Mouse (Mus musculus): ENCODE measurements around the gene Syf2. TPM values are rescaled to one million over a fixed set of nuclear protein-coding genes. Genes with fewer than 3 reads are reported as not detected.
A peak's percentile ranks its signal among the peaks of the same experiment; 100 is the strongest.

Gene Syf2
- polyA plus RNA-seq, 1 experiment from 2014 or later: 77.9 TPM

DNA sequence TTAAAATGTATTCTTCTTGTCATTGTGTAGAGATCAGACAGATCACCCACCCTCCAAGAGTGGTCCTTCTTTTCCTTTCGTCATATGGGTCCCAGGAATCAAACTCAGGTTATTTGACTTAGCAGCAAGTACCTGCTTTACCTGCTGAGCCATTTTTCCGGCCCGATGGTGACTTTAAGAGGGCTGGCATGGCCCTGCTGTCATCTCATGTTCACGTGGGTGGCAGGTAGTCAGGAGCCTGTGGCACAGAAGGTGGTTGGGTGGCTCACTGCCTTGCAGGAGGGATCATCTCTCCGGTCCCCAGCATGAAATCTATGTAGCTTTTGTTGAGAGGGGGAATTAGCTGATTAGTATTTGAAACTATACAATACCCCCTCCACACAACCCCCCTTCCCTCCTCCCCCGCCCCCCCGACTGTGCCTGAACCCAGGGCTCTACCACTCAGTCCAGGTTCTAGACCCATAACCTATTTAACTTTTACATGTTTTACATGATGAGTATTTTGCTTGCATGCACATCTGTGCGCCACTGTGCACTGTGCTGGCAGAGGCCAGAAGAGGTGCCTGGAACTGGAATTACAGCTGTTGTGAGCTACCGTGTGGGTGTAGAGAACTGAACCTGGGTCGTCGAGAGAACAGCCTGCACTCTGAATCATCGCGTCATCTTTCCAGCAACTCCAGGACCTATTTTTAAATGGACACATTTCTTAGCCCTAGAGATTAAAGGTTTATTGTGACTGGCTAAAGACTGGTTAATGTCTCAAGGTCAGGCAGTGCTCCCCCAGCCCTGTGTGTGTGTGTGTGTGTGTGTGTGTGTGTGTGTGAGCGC is 15.3 kb upstream of the Syf2 start:
- Histone ChIP-seq H3K36me3 (replicated peaks) (peaks cover 14% of the 10 kb centered on the region), H3K4me2 (peak overlapping the region; percentile 67), H3K27ac (peak overlapping the region; percentile 86; the same call in 1 of the 2 replicates), H3K9ac (peak overlapping the region; percentile 95), H3K4me1 (peaks cover 16% of the 10 kb centered on the region), H3K27me3 (no peaks in the 10 kb centered on the region), H3K9me3 (0 out of 2 replicates have a peak, but pooled peaks cover 4% of the 10 kb centered on the region), H3K4me3 (replicated peaks) (peak overlapping the region; percentile 88)
- 59% methylated on average over 14 of the region's 14 CpGs for WGBS
- peak; percentile 22; the same call in 1 of the 2 replicates for ATAC-seq (ENCODE audit: low FRiP score)

DNA sequence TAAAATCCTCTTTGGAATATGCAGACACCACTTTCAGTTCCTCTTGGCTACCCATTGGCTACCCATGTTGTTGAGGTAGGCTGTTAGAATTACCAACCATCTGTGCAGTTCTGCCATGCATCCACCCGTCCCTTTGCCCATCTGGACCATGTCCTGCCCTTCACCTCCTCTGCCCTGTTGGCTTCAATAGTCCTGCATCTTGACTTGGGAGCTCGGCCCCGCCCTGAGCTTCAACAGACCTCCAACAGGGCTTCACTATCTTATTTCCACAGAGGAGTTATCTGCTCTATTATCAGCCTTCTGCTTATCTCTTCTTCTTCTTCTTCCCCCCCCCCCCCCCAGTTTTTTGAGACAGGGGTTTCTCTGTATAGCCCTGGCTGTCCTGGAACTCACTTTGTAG is 13.5 kb upstream of the Syf2 start:
- Histone ChIP-seq H3K4me1 (peaks cover 16% of the 10 kb centered on the region), H3K9ac (no peak overlapping the region), H3K4me3 (replicated peaks) (no peak overlapping the region), H3K27ac (no peak overlapping the region), H3K36me3 (replicated peaks) (peaks cover 2% of the 10 kb centered on the region; the same call in 1 of the 2 replicates), H3K9me3 (no peaks in the 10 kb centered on the region), H3K4me2 (no peak overlapping the region), H3K27me3 (no peaks in the 10 kb centered on the region)
- no peak for ATAC-seq (ENCODE audit: low FRiP score)
- WGBS: 79% methylated on average over 3 of the region's 3 CpGs

DNA sequence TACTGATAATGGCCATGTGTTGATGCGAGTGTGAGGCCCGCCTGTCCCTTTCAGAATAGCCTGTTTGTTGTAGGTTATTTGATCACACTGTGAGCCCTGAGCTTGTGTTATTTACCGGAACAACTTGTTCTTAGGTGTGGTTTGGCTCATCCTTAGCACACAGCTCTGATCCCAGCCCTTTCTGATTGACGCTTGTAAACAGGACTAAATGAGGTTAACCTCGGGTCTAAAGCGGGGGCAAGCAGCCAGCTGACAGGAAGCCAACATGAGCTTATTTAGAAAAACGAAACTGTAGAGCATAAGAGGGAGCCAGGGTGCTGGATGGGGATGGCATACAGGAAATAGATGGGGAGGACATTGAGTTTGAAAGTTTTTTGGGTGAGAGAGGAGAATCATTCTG is 12.3 kb upstream of the Syf2 start:
- Histone ChIP-seq H3K9ac (no peak overlapping the region), H3K4me1 (peaks cover 17% of the 10 kb centered on the region), H3K27ac (no peak overlapping the region), H3K9me3 (no peaks in the 10 kb centered on the region), H3K27me3 (no peaks in the 10 kb centered on the region), H3K4me2 (no peak overlapping the region), H3K4me3 (replicated peaks) (no peak overlapping the region), H3K36me3 (replicated peaks) (no peaks in the 10 kb centered on the region)
- 79% methylated on average over 7 of the region's 7 CpGs for WGBS
- ATAC-seq (ENCODE audit: low FRiP score): no peak

DNA sequence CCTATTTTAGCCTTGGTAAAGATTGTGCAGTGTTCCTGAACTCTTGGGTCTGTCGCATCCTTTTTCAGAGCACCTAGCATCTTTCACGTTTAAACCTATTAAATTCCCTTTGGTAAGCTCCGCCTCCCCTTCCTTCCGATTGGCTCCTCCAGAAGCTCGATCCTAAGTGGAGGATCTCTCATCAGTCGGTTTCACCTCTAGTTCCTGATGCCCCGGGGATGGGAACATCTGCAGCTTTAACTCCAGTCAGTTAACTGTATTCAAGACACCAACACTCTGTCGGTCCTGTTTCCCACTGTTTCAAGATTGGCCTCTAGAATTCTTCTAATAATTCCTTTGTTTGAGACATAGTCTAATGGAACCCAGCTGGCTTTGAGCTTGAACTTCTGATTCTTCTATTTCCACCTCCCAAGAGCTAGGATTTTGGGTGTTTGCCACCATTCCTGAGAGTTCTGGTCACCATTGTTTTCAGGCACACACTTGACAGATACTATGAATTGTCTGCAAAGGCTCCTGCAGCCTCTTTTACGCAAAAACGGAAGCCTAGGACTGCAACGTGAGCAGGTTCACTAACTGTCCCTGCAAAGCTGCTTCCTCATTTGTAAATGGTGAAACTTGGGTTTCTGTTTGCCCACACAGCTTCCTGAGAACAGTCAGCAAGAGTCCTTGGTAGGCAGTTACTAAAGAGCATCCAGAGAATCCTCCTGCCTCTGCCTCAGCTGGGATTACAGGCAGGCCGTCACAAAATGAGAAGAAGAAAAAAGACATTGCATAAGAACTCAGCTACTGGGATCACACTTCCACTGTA is 10.8 kb upstream of the Syf2 start:
- H3K4me3 ChIP-seq (replicated peaks): no peak overlapping the region
- WGBS: 43% methylated on average over 12 of the region's 12 CpGs
- H3K27me3 ChIP-seq: no peaks in the 10 kb centered on the region
- peaks cover 17% of the 10 kb centered on the region for H3K4me1 ChIP-seq
- no peak overlapping the region for H3K27ac ChIP-seq
- no peaks in the 10 kb centered on the region for H3K36me3 ChIP-seq (replicated peaks)
- no peak overlapping the region for H3K4me2 ChIP-seq
- H3K9me3 ChIP-seq: no peaks in the 10 kb centered on the region
- H3K9ac ChIP-seq: no peak overlapping the region
- no peak for ATAC-seq (ENCODE audit: low FRiP score)

DNA sequence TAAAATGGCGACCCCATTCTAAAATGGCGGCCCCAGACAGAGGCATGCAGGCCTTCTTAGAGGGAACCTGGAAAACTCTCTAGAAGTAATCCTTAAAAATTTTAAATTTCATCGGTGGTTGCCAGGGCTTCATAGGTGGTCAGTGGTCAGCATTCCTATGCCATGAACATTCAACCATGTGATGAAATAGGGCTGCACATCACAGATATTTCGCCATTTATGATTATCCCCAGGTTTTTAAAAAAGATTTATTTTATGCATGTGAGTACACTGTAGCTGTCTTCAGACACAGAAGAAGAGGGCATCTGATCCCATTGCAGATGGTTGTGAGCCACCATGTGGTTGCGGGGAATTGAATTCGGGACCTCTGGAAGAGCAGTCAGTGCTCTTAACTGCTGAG is 10.1 kb upstream of the Syf2 start:
- no peak for ATAC-seq (ENCODE audit: low FRiP score)
- H3K9ac ChIP-seq: no peak overlapping the region
- peaks cover 18% of the 10 kb centered on the region for H3K4me1 ChIP-seq
- WGBS: 96% methylated on average over 6 of the region's 6 CpGs
- no peak overlapping the region for H3K4me2 ChIP-seq
- no peaks in the 10 kb centered on the region for H3K9me3 ChIP-seq
- H3K27ac ChIP-seq: no peak overlapping the region
- H3K36me3 ChIP-seq (replicated peaks): peaks cover 6% of the 10 kb centered on the region
- H3K4me3 ChIP-seq (replicated peaks): no peak overlapping the region
- H3K27me3 ChIP-seq: no peaks in the 10 kb centered on the region

DNA sequence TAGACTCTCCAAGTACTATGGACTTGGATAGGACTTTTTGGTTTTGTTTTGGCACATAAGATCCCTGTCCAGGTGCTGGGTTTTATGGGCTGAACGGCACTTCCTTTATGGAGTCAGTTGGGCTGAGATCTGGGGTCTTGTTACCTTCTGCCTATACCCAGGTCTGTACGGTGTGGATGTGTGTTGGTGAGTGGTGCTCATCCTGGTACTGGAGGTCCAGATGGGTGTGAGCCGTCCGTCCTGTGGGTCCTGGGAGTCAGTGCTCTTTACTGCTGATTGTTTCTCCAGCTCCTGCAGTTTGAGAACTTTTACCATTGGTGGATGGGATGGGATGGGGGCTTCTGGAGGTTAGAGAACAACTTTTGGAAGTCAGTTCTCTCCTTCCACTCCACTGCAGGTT is 9.0 kb upstream of the Syf2 start:
- 95% methylated on average over 4 of the region's 4 CpGs for WGBS
- no peak for ATAC-seq (ENCODE audit: low FRiP score)

DNA sequence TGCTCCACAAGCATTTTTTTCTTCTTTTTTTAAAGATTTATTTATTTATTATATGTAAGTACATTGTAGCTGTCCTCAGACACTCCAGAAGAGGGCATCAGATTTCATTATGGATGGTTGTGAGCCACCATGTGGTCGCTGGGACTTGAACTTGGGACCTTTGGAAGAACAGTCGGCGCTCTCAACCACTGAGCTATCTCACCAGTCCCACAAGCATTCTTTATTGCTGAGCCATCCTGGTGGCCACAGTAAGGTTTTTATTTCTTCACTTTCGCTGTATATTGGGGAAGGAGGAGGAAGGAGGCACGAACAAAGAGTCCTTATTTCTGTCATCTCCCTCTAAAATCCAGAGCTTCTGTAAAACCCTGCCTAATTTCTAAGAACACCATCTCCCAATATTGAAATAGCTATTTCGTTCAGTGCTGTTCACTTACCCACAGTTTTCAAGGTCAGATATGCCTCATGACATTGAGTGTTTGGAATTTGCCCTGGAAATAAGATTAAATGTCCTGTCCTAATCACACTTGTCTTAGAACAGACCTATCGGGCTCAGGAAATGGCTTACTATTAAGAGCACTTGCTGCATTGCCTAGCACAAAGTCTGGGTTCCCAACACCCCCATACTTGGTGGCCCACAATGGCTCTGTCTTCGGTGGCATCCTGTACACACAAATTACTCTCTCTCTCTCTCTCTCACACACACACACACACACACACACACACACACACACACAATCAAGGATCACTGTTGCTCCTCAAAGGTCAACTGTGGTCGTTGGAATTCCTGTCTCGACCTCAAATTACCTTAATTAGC is 8.4 kb upstream of the Syf2 start:
- Histone ChIP-seq H3K27ac (peak overlapping the region; percentile 86), H3K4me3 (replicated peaks) (peak overlapping the region; percentile 99), H3K9ac (peak overlapping the region; percentile 68), H3K4me1 (peaks cover 29% of the 10 kb centered on the region), H3K9me3 (no peaks in the 10 kb centered on the region), H3K27me3 (no peaks in the 10 kb centered on the region), H3K36me3 (replicated peaks) (peaks cover 22% of the 10 kb centered on the region), H3K4me2 (peak overlapping the region; percentile 90)
- WGBS: 59% methylated on average over 10 of the region's 10 CpGs
- no peak for ATAC-seq (ENCODE audit: low FRiP score)

More for the DNA sequence above, 9.0 kb upstream of the Syf2 start:
- Histone ChIP-seq H3K27ac (no peak overlapping the region), H3K4me3 (replicated peaks) (no peak overlapping the region), H3K27me3 (no peaks in the 10 kb centered on the region), H3K4me1 (peaks cover 26% of the 10 kb centered on the region), H3K36me3 (replicated peaks) (peaks cover 16% of the 10 kb centered on the region), H3K4me2 (no peak overlapping the region), H3K9me3 (no peaks in the 10 kb centered on the region), H3K9ac (no peak overlapping the region)

DNA sequence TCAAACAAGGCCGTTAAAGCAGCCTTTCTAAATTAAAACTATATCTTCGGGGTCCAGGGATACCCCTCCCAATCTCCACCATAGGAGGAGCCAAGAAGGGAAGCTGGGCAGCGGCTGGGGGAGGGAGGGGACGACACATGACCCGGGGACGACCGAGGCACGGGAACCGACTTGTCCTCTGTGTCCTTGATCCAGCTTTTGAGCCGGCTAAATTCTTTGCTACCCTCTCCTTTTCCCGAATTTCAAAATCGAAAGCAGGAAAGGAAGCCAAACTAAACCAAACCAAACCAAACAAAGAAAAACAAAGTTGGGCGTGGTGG is 7.8 kb upstream of the Syf2 start:
- ATAC-seq (ENCODE audit: low FRiP score): peak; percentile 63; the same call in 1 of the 2 replicates
- H3K27me3 ChIP-seq: no peaks in the 10 kb centered on the region
- H3K27ac ChIP-seq: peak overlapping the region; percentile 86
- peaks cover 28% of the 10 kb centered on the region for H3K36me3 ChIP-seq (replicated peaks)
- H3K4me1 ChIP-seq: peaks cover 29% of the 10 kb centered on the region
- under 1% methylated on average over 13 of the region's 13 CpGs for WGBS
- H3K4me2 ChIP-seq: peak overlapping the region; percentile 90
- H3K9me3 ChIP-seq: no peaks in the 10 kb centered on the region
- peak overlapping the region; percentile 99 for H3K4me3 ChIP-seq (replicated peaks)
- H3K9ac ChIP-seq: peak overlapping the region; percentile 68

DNA sequence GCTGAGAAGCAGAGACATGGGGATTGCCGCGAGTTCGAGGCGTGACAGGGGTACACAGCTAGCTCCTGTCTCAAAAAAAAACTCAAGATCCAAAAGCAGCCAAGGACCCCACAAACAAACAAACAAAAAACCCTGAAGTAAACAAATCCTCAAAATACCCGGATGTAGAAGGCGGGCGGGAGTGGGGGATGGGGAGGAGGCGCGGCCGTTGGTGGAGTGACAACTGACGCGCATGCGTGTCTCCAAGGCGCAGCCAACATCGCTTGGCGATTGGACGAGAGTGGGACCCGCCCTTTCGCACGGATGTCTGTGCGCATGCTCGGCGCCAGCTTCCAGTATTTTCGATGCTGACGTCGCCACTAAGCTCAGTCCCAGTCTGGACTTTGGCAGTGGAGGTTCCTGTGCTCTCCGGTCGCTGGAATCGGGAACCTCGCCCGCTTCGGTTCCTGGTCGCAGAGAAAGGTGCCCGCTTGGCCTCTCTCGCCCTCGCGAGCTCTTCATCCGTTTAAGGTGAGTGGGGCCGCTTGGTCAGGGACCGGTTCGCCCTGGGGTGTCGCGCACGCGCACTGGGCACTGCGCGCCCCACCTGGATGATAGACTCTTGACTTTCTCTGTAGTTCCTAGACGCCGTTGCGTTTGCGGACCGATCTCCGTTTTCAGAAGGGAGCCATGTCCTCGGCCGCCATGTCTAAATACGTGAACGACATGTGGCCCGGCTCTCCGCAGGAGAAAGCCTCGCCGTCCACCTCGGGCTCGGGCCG is 7.3 kb upstream of the Syf2 start, which contains the start of gene Rsrp1:
Gene Rsrp1 (plus strand): TSS at position 335 of the 761 bp plus-strand sequence.
- H3K27ac ChIP-seq: peak within 1 kb of the TSS; percentile 95
- H3K4me3 ChIP-seq (replicated peaks): peak within 1 kb of the TSS; percentile 99
- peaks cover 33% of the 10 kb centered on the region for H3K36me3 ChIP-seq (replicated peaks)
- peaks cover 29% of the 10 kb centered on the region for H3K4me1 ChIP-seq
- H3K9ac ChIP-seq: peak within 1 kb of the TSS; percentile 99
- H3K9me3 ChIP-seq: no peaks in the 10 kb centered on the region
- H3K4me2 ChIP-seq: peak within 1 kb of the TSS; percentile 90
- H3K27me3 ChIP-seq: no peaks in the 10 kb centered on the region
- WGBS: under 1% methylated on average over 64 of the region's 64 CpGs
- peak; percentile 94 for ATAC-seq (ENCODE audit: low FRiP score)

DNA sequence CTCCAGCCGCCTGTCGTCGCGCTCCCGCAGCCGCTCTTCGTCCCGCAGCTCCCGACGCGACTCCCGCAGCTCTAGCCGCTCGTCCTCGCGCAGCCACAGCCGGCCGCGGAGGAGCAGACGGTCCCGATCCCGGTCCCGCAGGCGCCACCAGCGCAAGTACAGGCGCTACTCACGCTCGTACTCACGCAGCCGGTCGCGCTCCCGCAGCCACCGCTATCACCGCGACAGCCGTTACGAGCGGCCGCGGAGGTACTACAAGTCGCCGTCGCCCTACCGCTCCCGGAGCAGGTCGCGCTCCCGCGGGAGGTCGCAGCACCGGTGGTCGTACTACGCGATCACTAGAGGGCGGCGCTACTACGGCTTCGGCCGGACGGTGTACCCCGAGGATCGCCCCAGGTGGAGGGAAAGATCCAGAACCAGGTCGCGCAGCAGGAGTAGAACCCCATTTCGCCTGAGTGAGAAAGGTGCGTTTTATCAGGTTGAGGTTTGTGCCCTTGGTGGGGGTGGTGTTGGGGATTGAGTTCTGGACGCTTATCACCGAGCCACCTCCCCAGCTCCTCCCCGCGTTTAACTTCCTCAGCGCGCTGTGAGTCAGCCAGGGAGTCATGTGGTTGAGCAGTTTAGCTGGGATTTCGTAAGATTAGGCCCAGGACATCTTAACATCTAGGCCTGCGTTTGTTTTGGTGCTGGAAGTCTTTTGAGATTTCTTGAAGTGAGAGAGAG is 6.5 kb upstream of the Syf2 start:
- Histone ChIP-seq H3K9me3 (no peaks in the 10 kb centered on the region), H3K36me3 (replicated peaks) (peaks cover 35% of the 10 kb centered on the region), H3K4me2 (peak overlapping the region; percentile 90), H3K9ac (peak overlapping the region; percentile 99), H3K27me3 (no peaks in the 10 kb centered on the region), H3K27ac (peak overlapping the region; percentile 95), H3K4me3 (replicated peaks) (peak overlapping the region; percentile 99), H3K4me1 (peaks cover 29% of the 10 kb centered on the region)
- WGBS: under 1% methylated on average over 75 of the region's 75 CpGs
- ATAC-seq (ENCODE audit: low FRiP score): no peak; the same call in 1 of the 2 replicates

DNA sequence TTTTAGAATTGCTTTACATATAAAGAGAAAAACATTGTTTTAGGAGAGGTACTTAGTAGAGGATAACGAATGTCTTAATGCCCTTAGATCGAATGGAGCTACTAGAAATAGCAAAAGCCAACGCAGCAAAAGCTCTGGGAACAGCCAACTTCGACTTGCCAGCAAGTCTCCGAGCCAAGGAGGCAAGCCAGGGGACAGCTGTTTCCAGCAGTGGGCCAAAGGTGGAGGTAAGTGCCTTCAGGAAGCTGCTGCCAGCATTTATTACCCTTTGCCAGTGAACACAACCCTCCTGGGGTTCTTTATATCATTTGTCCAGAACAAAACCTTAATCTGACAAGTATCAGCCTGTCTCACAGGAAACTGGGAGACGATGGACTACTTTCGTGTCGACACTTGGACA is 5.5 kb upstream of the Syf2 start:
- Histone ChIP-seq H3K4me3 (replicated peaks) (peak overlapping the region; percentile 28), H3K4me2 (peak overlapping the region; percentile 90), H3K27ac (no peak overlapping the region), H3K36me3 (replicated peaks) (peaks cover 35% of the 10 kb centered on the region), H3K9me3 (no peaks in the 10 kb centered on the region), H3K9ac (0 out of 2 replicates have a peak overlapping the region, but pooled peaks have one; percentile 21), H3K4me1 (peaks cover 32% of the 10 kb centered on the region), H3K27me3 (no peaks in the 10 kb centered on the region)
- no peak for ATAC-seq (ENCODE audit: low FRiP score)
- 79% methylated on average over 8 of the region's 8 CpGs for WGBS
